Mouse (Mus musculus) erythroblast, embryonic 14.5 days (primary cell): ENCODE data around the gene Susd1. TPM values are rescaled to one million over a fixed set of nuclear protein-coding genes. Genes with fewer than 3 reads are reported as not detected.

Experiments
- H3K27me3 ChIP-seq: 2 replicates; pipeline ENCODE4 v1.6.1; 2012; ENCODE audit warnings: inconsistent platforms; ENCODE audit not compliant: control insufficient read depth
- H3K36me3 ChIP-seq: 2 replicates; pipeline ENCODE4 v1.6.1; 2012; ENCODE audit warnings: mild to moderate bottlenecking, inconsistent platforms; ENCODE audit not compliant: control insufficient read depth
- H3K4me1 ChIP-seq: 2 replicates; pipeline ENCODE4 v1.6.1; 2012; ENCODE audit warnings: inconsistent platforms; ENCODE audit not compliant: control insufficient read depth
- H3K4me3 ChIP-seq: replicated peaks from 2 replicates; pipeline ENCODE3; 2012; ENCODE audit warnings: moderate library complexity, mild to moderate bottlenecking, inconsistent platforms
- H3K9me3 ChIP-seq: 2 replicates; pipeline ENCODE4 v1.6.1; 2012; ENCODE audit warnings: low read length, inconsistent platforms, mixed read lengths; ENCODE audit not compliant: control insufficient read depth
- GATA1 ChIP-seq: IDR thresholded peaks from 2 replicates; pipeline ENCODE4 v1.6.1; 2012; ENCODE audit warnings: low read length, inconsistent platforms, mixed read lengths
- TAL1 ChIP-seq: IDR thresholded peaks from 3 replicates; pipeline ENCODE4 v1.6.1; 2012; ENCODE audit warnings: low read length, inconsistent platforms, mixed read lengths
- polyA plus RNA-seq: library from polyadenylated mRNA; stranded (reverse); fragments of >175 nt; gene quantifications from 2 replicates; pipeline ENCODE4 v1.2.3, GENCODE M21; 2012

Susd1 gene
- polyA plus RNA-seq, 1 experiment, result 0.16 TPM

DNA sequence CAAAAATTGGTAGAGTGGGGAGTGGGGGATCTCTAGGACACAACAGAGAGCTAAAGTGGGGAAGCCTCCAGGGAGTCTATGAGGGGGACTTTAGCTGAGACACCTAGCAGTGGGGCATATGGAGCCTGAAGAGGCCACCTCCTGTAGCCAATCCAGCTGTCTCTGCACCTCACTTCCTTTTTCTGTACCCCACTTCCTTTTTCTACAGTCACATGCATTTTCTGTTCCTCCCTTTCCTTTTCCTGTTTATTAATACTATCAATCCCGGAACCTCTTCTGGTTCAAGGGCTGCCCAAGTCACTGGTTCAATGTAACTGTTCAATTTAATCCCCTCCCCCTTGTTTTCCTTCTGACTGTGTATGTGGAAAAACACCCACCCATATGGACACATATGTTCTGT is 2.8 kb upstream of the Susd1 start:
- Histone ChIP-seq H3K36me3 (peaks cover 2% of the 10 kb centered on the region; the same call in 1 of the 2 replicates), H3K4me1 (peaks cover 50% of the 10 kb centered on the region)

DNA sequence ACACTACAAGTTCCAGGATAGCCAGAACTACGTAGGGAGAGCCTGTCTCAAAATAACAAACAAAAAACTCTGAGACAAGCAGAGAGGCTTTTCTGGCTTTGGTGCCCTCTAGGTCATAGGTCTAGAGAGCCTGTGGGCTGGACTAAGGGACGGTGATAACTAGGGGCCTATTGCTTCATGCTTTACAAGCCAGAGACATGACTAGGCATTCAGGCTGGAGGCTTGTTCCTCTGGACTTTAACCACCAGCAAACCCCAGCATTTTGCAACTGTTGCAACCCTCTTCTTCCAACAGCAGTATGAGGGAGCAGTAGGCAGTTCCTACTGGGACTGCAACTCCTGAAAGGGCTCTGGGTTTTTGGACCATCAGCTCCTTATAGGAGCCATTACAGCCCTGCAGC is 1.5 kb upstream of the Susd1 start:
- Histone ChIP-seq H3K4me3 (no peak overlapping the region), H3K27me3 (no peaks in the 10 kb centered on the region), H3K36me3 (peaks cover 2% of the 10 kb centered on the region; the same call in 1 of the 2 replicates), H3K9me3 (no peaks in the 10 kb centered on the region), H3K4me1 (peaks cover 57% of the 10 kb centered on the region)
- TF ChIP-seq TAL1 (no peak), GATA1 (no peak)

More for the DNA sequence above, 2.8 kb upstream of the Susd1 start:
- no peak for TF ChIP-seq TAL1
- TF ChIP-seq GATA1, result no peak
- H3K27me3 ChIP-seq, result no peaks in the 10 kb centered on the region
- H3K4me3 ChIP-seq, result no peak overlapping the region
- H3K9me3 ChIP-seq, result no peaks in the 10 kb centered on the region

DNA sequence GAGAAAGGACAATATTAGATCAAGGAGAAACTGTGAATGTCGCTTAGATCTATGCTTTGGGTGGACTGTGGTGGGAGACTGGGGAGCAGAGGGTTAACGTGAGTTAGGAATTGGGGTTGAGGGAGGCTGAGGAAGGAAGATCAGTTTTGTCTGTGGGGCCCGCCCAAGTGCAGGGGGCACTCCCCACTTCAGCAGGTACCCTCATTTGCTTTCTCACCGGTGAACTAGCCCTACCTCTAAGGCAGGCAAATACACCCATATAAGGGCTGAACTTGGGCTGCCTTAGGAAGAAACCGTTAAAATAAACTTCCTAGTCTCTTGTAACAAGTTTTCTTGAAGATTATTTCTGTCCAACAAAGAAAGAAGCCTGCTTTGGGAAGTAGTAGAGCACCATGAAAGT is 608 bp upstream of the Susd1 start:
- Histone ChIP-seq H3K27me3 (no peaks in the 10 kb centered on the region), H3K4me3 (peak overlapping the region; percentile 80), H3K9me3 (no peaks in the 10 kb centered on the region), H3K36me3 (peaks cover 2% of the 10 kb centered on the region; the same call in 1 of the 2 replicates), H3K4me1 (peaks cover 67% of the 10 kb centered on the region)
- TF ChIP-seq TAL1 (no peak), GATA1 (no peak)

DNA sequence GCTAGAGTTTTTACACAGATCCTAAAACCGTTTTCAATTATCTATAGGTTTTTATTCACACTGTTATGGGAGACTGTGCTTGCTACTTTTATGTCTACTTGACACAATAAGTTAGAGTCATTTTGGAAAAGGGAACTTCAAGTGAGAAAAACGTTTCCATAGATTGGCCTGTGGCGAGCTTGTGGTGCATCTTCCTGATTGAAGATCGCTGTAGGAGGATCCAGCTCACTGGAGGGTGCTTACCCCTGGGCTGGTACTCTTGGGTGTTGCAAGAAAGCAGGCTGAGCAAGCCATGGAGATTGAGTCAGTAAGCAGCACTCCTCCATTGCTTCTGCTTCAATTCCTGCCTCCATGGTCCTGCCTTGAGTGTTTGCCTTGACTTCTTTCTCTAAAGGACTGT is 2.5 kb downstream of the Susd1 start:
- no peak for TF ChIP-seq GATA1
- TF ChIP-seq TAL1, result no peak
- peaks cover 2% of the 10 kb centered on the region; the same call in 1 of the 2 replicates for H3K36me3 ChIP-seq

DNA sequence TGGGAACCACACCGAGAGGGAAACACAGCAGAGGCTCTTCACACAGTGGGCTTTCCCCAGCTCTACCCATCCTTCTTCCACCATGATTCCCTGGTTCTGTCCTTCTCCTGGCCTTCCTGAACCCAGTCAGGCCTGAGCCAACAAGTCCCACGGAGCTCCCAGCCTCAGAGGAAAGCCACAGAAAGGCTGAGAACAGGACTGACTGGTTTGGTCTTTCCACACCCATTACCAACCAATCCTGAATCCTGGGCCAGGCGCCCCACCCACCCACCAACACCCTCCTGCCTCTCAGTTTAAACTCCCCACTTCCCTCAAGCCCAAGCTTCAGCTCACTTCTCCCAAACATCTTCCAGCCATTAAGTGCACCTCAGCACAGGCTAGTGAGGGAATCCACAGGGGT is 4.4 kb downstream of the Susd1 start:
- H3K27me3 ChIP-seq, result no peaks in the 10 kb centered on the region
- H3K36me3 ChIP-seq, result peaks cover 2% of the 10 kb centered on the region; the same call in 1 of the 2 replicates
- peaks cover 69% of the 10 kb centered on the region for H3K4me1 ChIP-seq
- no peaks in the 10 kb centered on the region for H3K9me3 ChIP-seq
- H3K4me3 ChIP-seq, result no peak overlapping the region
- TF ChIP-seq GATA1, result no peak

More for the DNA sequence above, 2.5 kb downstream of the Susd1 start:
- H3K27me3 ChIP-seq, result no peaks in the 10 kb centered on the region
- H3K4me3 ChIP-seq, result no peak overlapping the region
- H3K9me3 ChIP-seq, result no peaks in the 10 kb centered on the region
- peaks cover 81% of the 10 kb centered on the region for H3K4me1 ChIP-seq

DNA sequence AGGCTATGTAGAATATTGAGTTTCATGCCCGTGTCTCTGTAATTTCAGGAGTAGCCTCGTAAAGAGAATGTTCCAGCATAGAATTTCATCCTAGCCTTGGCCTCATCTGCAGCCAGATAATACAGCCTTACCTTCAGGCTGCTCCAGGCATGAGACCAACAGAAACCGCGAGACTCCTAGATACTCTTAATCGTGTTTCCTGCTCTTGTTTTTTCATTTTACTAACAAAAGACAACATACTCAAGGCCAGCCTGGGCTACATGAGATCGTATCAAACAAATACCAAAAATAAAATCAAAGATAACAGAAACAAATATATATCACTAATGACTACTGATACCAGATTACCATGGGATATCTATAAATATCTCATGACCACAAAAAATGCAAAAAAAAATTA is 9.3 kb downstream of the Susd1 start:
- peaks cover 38% of the 10 kb centered on the region for H3K4me1 ChIP-seq
- H3K9me3 ChIP-seq, result no peaks in the 10 kb centered on the region
- TF ChIP-seq TAL1 (no peak), GATA1 (no peak)
- H3K4me3 ChIP-seq, result no peak overlapping the region
- H3K27me3 ChIP-seq, result no peaks in the 10 kb centered on the region
- peaks cover 6% of the 10 kb centered on the region for H3K36me3 ChIP-seq

DNA sequence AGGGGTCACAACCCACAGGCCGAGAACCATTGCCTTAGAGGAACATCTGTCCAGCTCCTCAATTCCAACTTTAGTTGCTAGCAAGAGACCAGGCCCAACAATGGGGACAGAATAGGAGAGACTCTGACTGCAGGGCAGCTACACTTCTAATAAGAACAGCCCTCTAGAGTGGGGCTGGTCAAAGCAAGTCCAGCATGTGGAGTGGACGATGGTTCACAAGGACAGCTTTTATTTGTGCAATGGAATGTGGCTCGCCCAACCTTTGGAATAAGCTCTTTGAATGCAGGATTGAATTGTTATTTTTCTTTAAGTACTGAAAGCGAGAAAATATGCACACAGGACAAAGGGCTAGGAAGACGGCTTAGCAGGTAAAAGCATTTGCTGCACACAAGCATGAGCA is 12.0 kb downstream of the Susd1 start:
- no peaks in the 10 kb centered on the region for H3K27me3 ChIP-seq
- no peaks in the 10 kb centered on the region for H3K9me3 ChIP-seq
- TF ChIP-seq TAL1, result no peak
- TF ChIP-seq GATA1, result no peak
- H3K4me3 ChIP-seq, result no peak overlapping the region
- H3K4me1 ChIP-seq, result peaks cover 22% of the 10 kb centered on the region
- peaks cover 12% of the 10 kb centered on the region for H3K36me3 ChIP-seq

DNA sequence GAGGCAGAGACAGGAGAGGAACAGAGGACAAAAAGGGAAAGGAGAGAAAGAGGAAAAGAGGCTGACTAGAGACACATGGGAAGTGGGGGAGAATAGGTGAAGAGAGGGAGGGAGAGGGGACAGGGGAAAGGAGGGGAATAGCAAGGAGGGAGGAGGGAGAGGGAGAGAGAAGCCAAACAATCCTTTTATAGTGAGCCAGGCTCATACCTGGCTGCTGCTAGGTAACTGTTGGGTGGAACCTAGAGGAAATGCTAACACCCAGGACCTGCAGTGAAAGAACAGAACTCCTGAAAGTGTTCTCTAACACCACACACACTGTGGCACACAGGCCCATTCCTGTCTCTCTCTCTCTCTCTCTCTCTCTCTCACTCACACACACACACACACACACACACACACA is 15.6 kb downstream of the Susd1 start:
- H3K36me3 ChIP-seq, result peaks cover 23% of the 10 kb centered on the region
- TF ChIP-seq TAL1 (no peak), GATA1 (no peak)
- H3K27me3 ChIP-seq, result no peaks in the 10 kb centered on the region
- no peak overlapping the region for H3K4me3 ChIP-seq
- H3K9me3 ChIP-seq, result no peaks in the 10 kb centered on the region
- peaks cover 2% of the 10 kb centered on the region; the same call in 1 of the 2 replicates for H3K4me1 ChIP-seq

DNA sequence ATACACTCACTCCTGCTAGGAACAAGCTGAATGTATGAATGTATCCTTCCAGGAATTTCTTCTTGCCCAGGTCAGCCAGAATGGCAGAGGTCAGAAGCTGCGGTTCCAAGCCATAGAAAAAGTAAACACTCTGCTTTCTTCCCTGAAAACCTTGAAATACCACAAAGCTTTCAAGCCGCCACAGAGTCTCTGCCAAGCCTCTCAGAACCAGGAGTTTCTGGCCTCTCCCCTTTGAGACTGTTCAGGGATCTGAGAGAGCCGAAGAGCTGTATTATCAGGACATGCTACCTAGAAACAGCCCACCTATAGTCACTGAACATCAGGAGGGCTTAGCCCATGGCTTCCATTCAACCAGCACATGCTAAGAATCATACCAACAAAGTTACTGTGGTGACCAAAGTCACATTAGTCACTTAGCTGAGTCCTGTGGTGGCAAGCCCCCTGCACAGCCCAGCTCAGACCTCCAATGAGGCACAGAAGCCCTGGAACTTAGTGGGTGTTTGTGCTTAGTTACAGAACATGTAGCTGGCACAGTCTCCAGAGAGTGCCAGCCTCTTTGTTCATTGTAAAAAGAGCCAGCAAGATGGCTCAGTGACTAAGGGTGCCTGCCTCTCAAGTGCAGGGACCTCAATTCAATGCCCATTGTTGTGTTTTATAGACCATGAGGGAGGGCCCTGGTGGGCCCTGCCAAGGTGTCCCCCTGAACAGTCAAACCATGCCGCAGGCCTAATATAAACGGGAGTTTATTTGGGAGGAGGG is 16.2 kb downstream of the Susd1 start:
- H3K36me3 ChIP-seq, result peaks cover 23% of the 10 kb centered on the region

DNA sequence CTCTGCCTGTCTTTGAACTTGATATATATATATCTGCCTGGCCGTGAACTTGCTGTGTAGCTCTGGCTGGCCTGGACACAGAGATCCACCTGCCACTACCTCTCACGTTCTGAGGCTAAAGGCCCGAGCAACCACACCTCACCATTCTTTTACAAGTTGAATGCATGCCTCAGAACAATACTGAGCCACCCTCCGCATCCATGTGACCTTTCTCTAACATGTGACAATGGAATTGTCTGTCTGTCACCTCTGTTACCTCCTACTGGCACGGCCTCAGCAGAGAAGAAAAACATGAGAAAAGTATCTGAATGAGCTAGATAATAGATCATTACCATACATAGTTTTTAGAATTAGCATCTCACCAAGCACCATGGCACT is 17.1 kb downstream of the Susd1 start:
- Histone ChIP-seq H3K9me3 (no peaks in the 10 kb centered on the region), H3K27me3 (no peaks in the 10 kb centered on the region), H3K36me3 (peaks cover 26% of the 10 kb centered on the region), H3K4me1 (peaks cover 2% of the 10 kb centered on the region; the same call in 1 of the 2 replicates), H3K4me3 (no peak overlapping the region)
- TF ChIP-seq TAL1 (no peak), GATA1 (no peak)

More for the DNA sequence above, 16.2 kb downstream of the Susd1 start:
- H3K4me1 ChIP-seq, result peaks cover 2% of the 10 kb centered on the region; the same call in 1 of the 2 replicates
- H3K27me3 ChIP-seq, result no peaks in the 10 kb centered on the region
- H3K9me3 ChIP-seq, result no peaks in the 10 kb centered on the region
- no peak overlapping the region for H3K4me3 ChIP-seq
- TF ChIP-seq GATA1 (no peak), TAL1 (no peak)
